Mouse (Mus musculus) myocyte (in vitro differentiated cells): ENCODE measurements around the gene Srsf9.

Experiments used
- E2F4 ChIP-seq: IDR thresholded peaks from one replicate; pipeline ENCODE4 v1.6.1; 2011; ENCODE audit warnings: mild to moderate bottlenecking, control low read depth, moderate library complexity; ENCODE audit not compliant: insufficient read depth
- MYOD1 ChIP-seq, 3 experiments: IDR thresholded peaks; one replicate each; pipeline ENCODE4 v1.6.1; 2011; ENCODE audit warnings: control low read depth in 2 of 3, low read depth in 2 of 3, mild to moderate bottlenecking in 2 of 3, moderate library complexity in 1 of 3; ENCODE audit not compliant: insufficient read length in 2 of 3, control insufficient read depth in 1 of 3
- MYOG ChIP-seq, 3 experiments: IDR thresholded peaks; one replicate each; pipeline ENCODE4 v1.6.1; 2011; ENCODE audit warnings: control low read depth in 2 of 3, low read depth in 2 of 3, mild to moderate bottlenecking in 2 of 3; ENCODE audit not compliant: insufficient read length in 2 of 3, control insufficient read depth in 1 of 3, insufficient read depth in 1 of 3
- POLR2A ChIP-seq: IDR thresholded peaks from one replicate; pipeline ENCODE4 v1.6.1; 2011; ENCODE audit warnings: low read depth, mild to moderate bottlenecking, control low read depth, moderate library complexity; ENCODE audit not compliant: insufficient read length
- POLR2AphosphoS2 ChIP-seq: IDR thresholded peaks from one replicate; pipeline ENCODE4 v1.6.1; 2011; ENCODE audit warnings: low read depth, control low read depth; ENCODE audit not compliant: insufficient read length
- TCF12 ChIP-seq: IDR thresholded peaks from one replicate; pipeline ENCODE4 v1.6.1; 2011; ENCODE audit warnings: mild to moderate bottlenecking, control low read depth; ENCODE audit not compliant: poor library complexity, insufficient read depth, severe bottlenecking
- TCF3 ChIP-seq: IDR thresholded peaks from one replicate; pipeline ENCODE4 v1.6.1; 2011; ENCODE audit warnings: low read depth, control low read depth; ENCODE audit not compliant: insufficient read length
- USF1 ChIP-seq: IDR thresholded peaks from one replicate; pipeline ENCODE4 v1.6.1; 2011; ENCODE audit warnings: low read depth, mild to moderate bottlenecking, control low read depth, moderate library complexity

DNA sequence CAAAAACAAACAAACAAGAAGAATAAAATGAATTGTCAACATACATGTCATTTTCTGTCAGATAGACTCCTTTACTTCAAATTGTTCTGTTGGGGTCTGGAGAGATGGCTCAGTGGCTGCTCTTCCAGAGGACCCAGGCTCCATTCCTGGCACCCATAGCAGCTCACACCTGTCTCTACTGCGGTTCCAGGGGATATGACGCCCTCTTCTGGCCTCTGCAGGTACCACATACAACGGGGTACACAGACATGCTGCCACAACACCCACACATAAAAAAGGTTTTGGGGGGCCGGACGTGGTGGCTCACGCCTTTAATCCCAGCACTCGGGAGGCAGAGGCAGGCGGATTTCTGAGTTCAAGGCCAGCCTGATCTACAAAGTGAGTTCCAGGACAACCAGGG lies 32.8 kb upstream of the Srsf9 start:
- TF ChIP-seq MYOG (IDR thresholded peaks at IDR 0.05; ENCODE audit: control insufficient read depth in 1 of 3, insufficient read depth in 1 of 3, insufficient read length in 2 of 3, low read depth in 2 of 3) (no peak), POLR2A (no peak), TCF3 (no peak), TCF12 (no peak), E2F4 (no peak), POLR2AphosphoS2 (no peak), MYOD1 (IDR thresholded peaks at IDR 0.05; ENCODE audit: control insufficient read depth in 1 of 3, insufficient read length in 2 of 3, low read depth in 2 of 3) (no peak), USF1 (no peak)
